21 mouse cellular contexts compared by ENCODE assay signal in genomic region chr7:121858939-121859338, GRCm38 (mm10). TPM values are rescaled to one million over a fixed set of nuclear protein-coding genes. Genes with fewer than 3 reads are reported as not detected.
DNase-seq lines count a peak whose midpoint lies in the region; ATAC-seq and TF ChIP-seq lines count a peak whose summit lies in the region.
"Had no signal": no experiment of that assay in that cellular context is flagged by ENCODE, and none has a peak within 500 bp of the region (broad histone marks: within the 10 kb centered on the region; RNA-seq: fewer than 3 reads in every experiment).

No protein-coding gene starts in this region.

- H3K79me2 ChIP-seq in MEL (ENCODE audit: control insufficient read depth, insufficient read depth, low read length, poor library complexity) = no peaks in the 10 kb centered on the region

- peak; percentile 21 for DNase-seq in adrenal gland, postnatal 10 days
- DNase-seq in adrenal gland, adult 18-20 months (ENCODE audit: low spot score in 2 of 2) = no peak
- no peak for DNase-seq in midbrain, postnatal 0 days (ENCODE audit: low spot score)
- DNase-seq in MEL (ENCODE audit: low read depth, low spot score) = peak; percentile 7
- no peak for DNase-seq in kidney, postnatal 10 days
- DNase-seq: B cell, adult 2 months; cerebellum, adult 11 months; gastrocnemius, postnatal 14 days; kidney, postnatal 14 days; left cerebral cortex, postnatal 4 days; lung, adult 18-20 months had no signal

- no peak overlapping the region for H3K27ac ChIP-seq in midbrain, postnatal 0 days (ENCODE audit: low read depth, low read length)
- no peak overlapping the region for H3K27ac ChIP-seq in midbrain, embryonic 15.5 days
- no peak overlapping the region for H3K27ac ChIP-seq in MEL (ENCODE audit: control insufficient read depth, low read depth, low read length)
- H3K27ac ChIP-seq in small intestine, adult 2 months (ENCODE audit: insufficient read depth, low read depth, low read length) = no peak overlapping the region
- H3K27ac ChIP-seq: embryonic facial prominence, embryonic 15.5 days; forebrain, embryonic 12.5 days; heart, embryonic 13.5 days had no signal

- TF ChIP-seq CTCF in midbrain, postnatal 0 days (IDR thresholded peaks at IDR 0.05) = peak; percentile 7; the same call in 1 of the 2 replicates
- TF ChIP-seq CTCF in MEL (IDR thresholded peaks at IDR 0.05 in 2 of 3, conservative IDR thresholded peaks at IDR 0.05 in 1 of 3; ENCODE audit: control insufficient read depth in 1 of 3, insufficient read depth in 1 of 3, low read depth in 2 of 3, low read length in 3 of 3, poor library complexity in 1 of 3, severe bottlenecking in 1 of 3) = peak; percentile 23 to 69 (median 42); a peak in 4 of 6 replicates
- peak; percentile 28; the same call in 1 of the 2 replicates for TF ChIP-seq CTCF in small intestine, adult 2 months (IDR thresholded peaks at IDR 0.05; ENCODE audit: extremely low read depth, insufficient read length, insufficient replicate concordance, low read depth, low read length)

- TF ChIP-seq POLR2A in MEL (IDR thresholded peaks at IDR 0.05; ENCODE audit: control insufficient read depth in 1 of 2, insufficient read depth in 1 of 2, low read depth in 1 of 2, low read length in 2 of 2, poor library complexity in 1 of 2) = no peak
- TF ChIP-seq POLR2A in small intestine, adult 2 months (IDR thresholded peaks at IDR 0.05; ENCODE audit: low read depth, low read length) = no peak

- H3K4me1 ChIP-seq in midbrain, postnatal 0 days (ENCODE audit: insufficient read depth, low read length) = no peaks in the 10 kb centered on the region
- H3K4me1 ChIP-seq in midbrain, embryonic 15.5 days = no peaks in the 10 kb centered on the region
- no peaks in the 10 kb centered on the region for H3K4me1 ChIP-seq in MEL (ENCODE audit: control insufficient read depth in 1 of 2, insufficient read depth in 2 of 2, low read length in 2 of 2)
- H3K4me1 ChIP-seq in small intestine, adult 2 months (ENCODE audit: control insufficient read depth, insufficient read depth, insufficient read length, low read length) = no peaks in the 10 kb centered on the region
- H3K4me1 ChIP-seq: embryonic facial prominence, embryonic 15.5 days; forebrain, embryonic 12.5 days; megakaryocyte, embryonic 14.5 days had no signal

- no peak for TF ChIP-seq EP300 in MEL (IDR thresholded peaks at IDR 0.05; ENCODE audit: low read depth in 1 of 2, low read length in 2 of 2)

- TF ChIP-seq RAD21 in MEL (IDR thresholded peaks at IDR 0.05; ENCODE audit: low read depth, low read length) = no peak

- no peaks in the 10 kb centered on the region for H3K36me3 ChIP-seq in midbrain, postnatal 0 days (ENCODE audit: insufficient read depth, low read length)
- no peaks in the 10 kb centered on the region for H3K36me3 ChIP-seq in midbrain, embryonic 15.5 days (replicated peaks)
- no peaks in the 10 kb centered on the region for H3K36me3 ChIP-seq in MEL (ENCODE audit: control insufficient read depth in 1 of 2, insufficient read depth in 2 of 2, low read length in 2 of 2)
- H3K36me3 ChIP-seq in small intestine, adult 2 months (ENCODE audit: control insufficient read depth, insufficient read depth, low read length) = no peaks in the 10 kb centered on the region
- H3K36me3 ChIP-seq: embryonic facial prominence, embryonic 15.5 days; forebrain, embryonic 12.5 days; heart, embryonic 13.5 days had no signal

- H3K4me2 ChIP-seq in midbrain, postnatal 0 days (ENCODE audit: low read depth, low read length, poor library complexity, severe bottlenecking) = no peak overlapping the region
- no peak overlapping the region for H3K4me2 ChIP-seq in midbrain, embryonic 15.5 days
- H3K4me2 ChIP-seq: embryonic facial prominence, embryonic 15.5 days; forebrain, embryonic 12.5 days; heart, embryonic 13.5 days had no signal

- H3K27me3 ChIP-seq in midbrain, postnatal 0 days (ENCODE audit: insufficient read depth, low read length) = peaks cover 7% of the 10 kb centered on the region; the same call in 1 of the 2 replicates
- 0 out of 2 replicates have a peak, but pooled peaks cover 4% of the 10 kb centered on the region for H3K27me3 ChIP-seq in midbrain, embryonic 15.5 days (replicated peaks)
- H3K27me3 ChIP-seq in MEL (ENCODE audit: control insufficient read depth in 1 of 2, insufficient read depth in 2 of 2, low read length in 2 of 2) = no peaks in the 10 kb centered on the region
- no peaks in the 10 kb centered on the region for H3K27me3 ChIP-seq in small intestine, adult 2 months (ENCODE audit: control insufficient read depth, insufficient read depth, low read length)

- H3K9me3 ChIP-seq in midbrain, postnatal 0 days (ENCODE audit: low read length) = no peaks in the 10 kb centered on the region
- H3K9me3 ChIP-seq in midbrain, embryonic 15.5 days = no peaks in the 10 kb centered on the region
- H3K9me3 ChIP-seq in MEL (replicated peaks; ENCODE audit: insufficient read depth, low read length) = no peaks in the 10 kb centered on the region
- H3K9me3 ChIP-seq: embryonic facial prominence, embryonic 15.5 days; forebrain, embryonic 12.5 days; heart, embryonic 13.5 days; megakaryocyte, embryonic 14.5 days had no signal

- H3K9ac ChIP-seq in midbrain, postnatal 0 days (replicated peaks; ENCODE audit: low read length, poor library complexity, severe bottlenecking) = no peak overlapping the region
- no peak overlapping the region for H3K9ac ChIP-seq in midbrain, embryonic 15.5 days
- no peak overlapping the region for H3K9ac ChIP-seq in MEL (ENCODE audit: control insufficient read depth, low read depth, low read length, poor library complexity, severe bottlenecking)
- H3K9ac ChIP-seq: embryonic facial prominence, embryonic 15.5 days; forebrain, embryonic 12.5 days; heart, embryonic 13.5 days had no signal

- H3K4me3 ChIP-seq in midbrain, postnatal 0 days (ENCODE audit: low read depth, low read length) = no peak overlapping the region
- H3K4me3 ChIP-seq in midbrain, embryonic 15.5 days = no peak overlapping the region
- no peak overlapping the region for H3K4me3 ChIP-seq in MEL (ENCODE audit: control insufficient read depth in 1 of 2, insufficient read depth in 1 of 2, low read depth in 2 of 2, low read length in 2 of 2)
- H3K4me3 ChIP-seq in small intestine, adult 2 months (ENCODE audit: low read depth, low read length) = no peak overlapping the region
- H3K4me3 ChIP-seq: embryonic facial prominence, embryonic 15.5 days; forebrain, embryonic 12.5 days; heart, embryonic 13.5 days; megakaryocyte, embryonic 14.5 days had no signal

- WGBS in midbrain, postnatal 0 days = 87% methylated on average over 8 of the region's 8 CpGs
- 83% methylated on average over 8 of the region's 8 CpGs for WGBS in midbrain, embryonic 15.5 days
- WGBS in small intestine, adult 2 months = 78% methylated on average over 8 of the region's 8 CpGs

- ATAC-seq in midbrain, postnatal 0 days (ENCODE audit: low FRiP score) = no peak
- no peak for ATAC-seq in midbrain, embryonic 15.5 days (replicated peaks)
- ATAC-seq in activated CD4-positive, CD25-positive, alpha-beta regulatory T cell, adult 4 months = no peak

TF ChIP-seq in MEL, 35 proteins besides CTCF, POLR2A, EP300 and RAD21:
- TF ChIP-seq ZMIZ1 (IDR thresholded peaks at IDR 0.05; ENCODE audit: low read depth, low read length) (no peak), POLR2AphosphoS2 (IDR thresholded peaks at IDR 0.05; ENCODE audit: low read length) (no peak), MAX (IDR thresholded peaks at IDR 0.05; ENCODE audit: low read length) (no peak), CHD2 (IDR thresholded peaks at IDR 0.05; ENCODE audit: low read length) (no peak), TAL1 (IDR thresholded peaks at IDR 0.05; ENCODE audit: low read length) (no peak), NELFE (IDR thresholded peaks at IDR 0.05; ENCODE audit: low read depth, low read length) (no peak), TCF12 (IDR thresholded peaks at IDR 0.05; ENCODE audit: low read depth, low read length) (no peak), ZC3H11A (IDR thresholded peaks at IDR 0.05; ENCODE audit: low read depth, low read length) (no peak), MAZ (IDR thresholded peaks at IDR 0.05; ENCODE audit: low read depth, low read length) (no peak), SMC3 (IDR thresholded peaks at IDR 0.05; ENCODE audit: low read depth, low read length) (no peak), MXI1 (IDR thresholded peaks at IDR 0.05; ENCODE audit: low read depth, low read length) (no peak), ETS1 (IDR thresholded peaks at IDR 0.05; ENCODE audit: low read depth, low read length) (no peak), GATA1 (IDR thresholded peaks at IDR 0.05; ENCODE audit: low read depth, low read length) (no peak), RCOR1 (IDR thresholded peaks at IDR 0.05; ENCODE audit: low read depth, low read length) (no peak), BHLHE40 (IDR thresholded peaks at IDR 0.05; ENCODE audit: borderline replicate concordance, low read depth, low read length) (no peak), MYB (IDR thresholded peaks at IDR 0.05; ENCODE audit: low read depth, low read length) (no peak), E2F4 (IDR thresholded peaks at IDR 0.05; ENCODE audit: borderline replicate concordance, low read depth, low read length) (no peak), USF2 (IDR thresholded peaks at IDR 0.05; ENCODE audit: borderline replicate concordance in 1 of 2, insufficient read depth in 1 of 2, low read depth in 1 of 2, low read length in 2 of 2) (no peak), GABPA (IDR thresholded peaks at IDR 0.05; ENCODE audit: low read depth, low read length) (no peak), CHD1 (IDR thresholded peaks at IDR 0.05; ENCODE audit: low read depth, low read length) (no peak)
TF ChIP-seq in MEL: peak in this region for 0.

RNA-seq across cellular contexts. Expression of gene Scnn1b, which starts 5.9 kb away (rescaled TPM):
- under 1 TPM; 0.57 to 0.64 TPM for total RNA-seq in adrenal gland, postnatal 10 days (2021)
- total RNA-seq in adrenal gland, adult 18-20 months (2021) = under 1 TPM in 1 of 2 experiments, not detected in 1; 0.26 TPM
- 0.09 and 0.60 TPM in 2 replicates for total RNA-seq in midbrain, postnatal 0 days (2014; rRNA removed)
- polyA plus RNA-seq in midbrain, postnatal 0 days (2015; fragmentation: Nextera tagmentation; extraction: Ambion mirVana) = 0.47 and 0.52 TPM in 2 replicates
- polyA plus RNA-seq in midbrain, embryonic 15.5 days (2015; fragmentation: Nextera tagmentation; extraction: Ambion mirVana) = 0.13 and 0.15 TPM in 2 replicates
- total RNA-seq in MEL (2012; rRNA removed) = not detected in 2 replicates
- not detected for polyA plus RNA-seq in MEL (2012; ENCODE audit: insufficient read depth in 1 of 2, insufficient read length in 2 of 2, low read depth in 1 of 2, low replicate concordance in 2 of 2, missing spikeins in 1 of 2)
- 0.10 and 0.85 TPM in 2 replicates for polyA plus RNA-seq in small intestine, adult 2 months (2012; rRNA removed)
- not detected for polyA plus RNA-seq in activated CD4-positive, CD25-positive, alpha-beta regulatory T cell, adult 4 months (2017; shearing (Covaris generic))
- total RNA-seq: common myeloid progenitor, adult 5-6 weeks; hematopoietic stem cell, adult 5-6 weeks; neutrophil, adult 5-6 weeks had no signal

Comparison
In these comparisons a context has a peak if more than half of its experiments do, and no peak if none do; other contexts are left out.
1. DNase-seq: peak in adrenal gland, postnatal 10 days (single experiment) and MEL (single experiment); none in adrenal gland, adult 18-20 months (0 of 2), midbrain, postnatal 0 days (single experiment) and kidney, postnatal 10 days (single experiment).
2. Peak in every context shown above with its lines, with median percentiles within 50 percentile points of each other: CTCF ChIP-seq.